Mouse (Mus musculus) neural tube, embryonic 13.5 days (tissue): ENCODE measurements around the gene Tmem141. TPM values are rescaled to one million over a fixed set of nuclear protein-coding genes. Genes with fewer than 3 reads are reported as not detected.

Source experiments
- ATAC-seq: fragments of 200-750 bp; cut with Nextera tagmentation; 2 replicates; pipeline ENCODE4 v1.8.0; 2017; ENCODE audit warnings: low read depth, mild to moderate bottlenecking, moderate TSS enrichment, moderate library complexity
- H3K27ac ChIP-seq: fragments of 300-500 bp; sonication (generic); replicated peaks from 2 replicates; pipeline ENCODE4 v1.5.1; 2015; ENCODE audit warnings: moderate library complexity, mild to moderate bottlenecking, inconsistent platforms
- H3K27me3 ChIP-seq: fragments of 300-500 bp; sonication (generic); 2 replicates; pipeline ENCODE4 v1.6.1; 2015; ENCODE audit warnings: mild to moderate bottlenecking, inconsistent platforms
- H3K36me3 ChIP-seq: fragments of 300-500 bp; sonication (generic); 2 replicates; pipeline ENCODE4 v1.6.1; 2015; ENCODE audit warnings: mild to moderate bottlenecking, inconsistent platforms
- H3K4me1 ChIP-seq: fragments of 300-500 bp; sonication (generic); replicated peaks from 2 replicates; pipeline ENCODE4 v1.6.1; 2015; ENCODE audit warnings: inconsistent platforms
- H3K4me2 ChIP-seq: fragments of 300-500 bp; sonication (generic); 2 replicates; pipeline ENCODE4 v1.6.1; 2015; ENCODE audit warnings: inconsistent platforms, mild to moderate bottlenecking, moderate library complexity
- H3K4me3 ChIP-seq: fragments of 300-500 bp; sonication (generic); 2 replicates; pipeline ENCODE4 v1.5.1; 2015; ENCODE audit warnings: mild to moderate bottlenecking, inconsistent platforms
- H3K9ac ChIP-seq: fragments of 300-500 bp; sonication (generic); 2 replicates; pipeline ENCODE4 v1.6.1; 2015; ENCODE audit warnings: moderate library complexity, mild to moderate bottlenecking, inconsistent platforms
- H3K9me3 ChIP-seq: fragments of 300-500 bp; sonication (generic); 2 replicates; pipeline ENCODE4 v1.6.1; 2016; ENCODE audit warnings: inconsistent platforms
- WGBS: fragments of 180-500 bp; shearing (Covaris S2); methylation state at CpG from one replicate; pipeline ENCODE4 v1.1.7; 2015; 5-methylcytosine and 5-hydroxymethylcytosine counted together
- polyA plus RNA-seq: library from polyadenylated mRNA; unstranded; fragments of >200 nt; fragmentation: Nextera tagmentation; extraction: Ambion mirVana; gene quantifications from 2 replicates; pipeline ENCODE4 v1.2.1, GENCODE M21; 2015

Gene Tmem141
- polyA plus RNA-seq, 1 experiment from 2014 or later, result 41.2 TPM

- no peak overlapping the region for H3K4me3 ChIP-seq
- no peak overlapping the region for H3K9ac ChIP-seq
- no peaks in the 10 kb centered on the region for H3K27me3 ChIP-seq
- no peaks in the 10 kb centered on the region for H3K36me3 ChIP-seq
- no peaks in the 10 kb centered on the region for H3K9me3 ChIP-seq
- H3K4me1 ChIP-seq, result no peaks in the 10 kb centered on the region
- no peak overlapping the region for H3K4me2 ChIP-seq
- WGBS, result 50% methylated on average over 1 of the region's 1 CpGs
- no peak overlapping the region for H3K27ac ChIP-seq
- no peak for ATAC-seq
Observed at GRCm38 (mm10) chr2:25634046-25634445, 12.2 kb upstream of the Tmem141 start.

DNA sequence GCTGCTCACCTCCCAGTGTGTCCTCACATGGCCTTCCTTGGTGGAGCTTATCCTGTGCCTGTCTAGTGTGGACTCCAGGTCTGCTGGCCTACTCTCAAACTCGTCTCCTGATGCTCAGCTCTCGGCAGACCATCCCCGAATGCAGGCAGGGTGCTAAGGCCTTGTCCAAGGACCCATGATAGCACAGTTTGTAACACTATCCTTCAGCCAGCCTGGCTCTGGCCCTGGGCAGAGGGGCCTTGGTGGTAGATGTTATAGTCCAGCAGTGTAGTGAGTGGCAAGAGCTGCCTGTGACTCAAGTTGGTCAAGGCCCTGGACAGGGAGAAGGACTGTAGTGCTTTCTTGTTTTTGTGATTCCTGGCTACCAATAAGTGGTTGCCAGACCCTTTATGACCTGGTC, 11.8 kb upstream of the Tmem141 start:
- Histone ChIP-seq H3K4me2 (no peak overlapping the region), H3K27me3 (no peaks in the 10 kb centered on the region), H3K27ac (no peak overlapping the region), H3K9me3 (no peaks in the 10 kb centered on the region), H3K4me1 (no peaks in the 10 kb centered on the region), H3K9ac (no peak overlapping the region), H3K4me3 (no peak overlapping the region), H3K36me3 (no peaks in the 10 kb centered on the region)
- whole genome bisulfite sequencing, result 82% methylated on average over 3 of the region's 3 CpGs
- no peak for ATAC-seq

GRCm38 (mm10) chr2:25628738-25629137, 6.9 kb upstream of the Tmem141 start:
- no peaks in the 10 kb centered on the region for H3K9me3 ChIP-seq
- H3K4me1 ChIP-seq, result no peaks in the 10 kb centered on the region
- H3K27me3 ChIP-seq, result no peaks in the 10 kb centered on the region
- WGBS, result 40% methylated on average over 4 of the region's 4 CpGs
- no peak overlapping the region for H3K4me3 ChIP-seq
- H3K36me3 ChIP-seq, result no peaks in the 10 kb centered on the region
- ATAC-seq, result no peak
- no peak overlapping the region for H3K27ac ChIP-seq
- H3K4me2 ChIP-seq, result no peak overlapping the region
- H3K9ac ChIP-seq, result no peak overlapping the region

GRCm38 (mm10) chr2:25627811-25628210, 6.0 kb upstream of the Tmem141 start, which contains the start of gene Fcna:
TSS of gene Fcna (minus strand) at chr2:25628030.
- Histone ChIP-seq H3K27ac (no peak within 1 kb of the TSS), H3K4me3 (no peak within 1 kb of the TSS), H3K4me1 (no peaks in the 10 kb centered on the region), H3K27me3 (no peaks in the 10 kb centered on the region), H3K36me3 (no peaks in the 10 kb centered on the region), H3K4me2 (no peak within 1 kb of the TSS), H3K9me3 (no peaks in the 10 kb centered on the region), H3K9ac (no peak within 1 kb of the TSS)
- ATAC-seq, result no peak
- WGBS, result 80% methylated on average over 6 of the region's 6 CpGs

DNA sequence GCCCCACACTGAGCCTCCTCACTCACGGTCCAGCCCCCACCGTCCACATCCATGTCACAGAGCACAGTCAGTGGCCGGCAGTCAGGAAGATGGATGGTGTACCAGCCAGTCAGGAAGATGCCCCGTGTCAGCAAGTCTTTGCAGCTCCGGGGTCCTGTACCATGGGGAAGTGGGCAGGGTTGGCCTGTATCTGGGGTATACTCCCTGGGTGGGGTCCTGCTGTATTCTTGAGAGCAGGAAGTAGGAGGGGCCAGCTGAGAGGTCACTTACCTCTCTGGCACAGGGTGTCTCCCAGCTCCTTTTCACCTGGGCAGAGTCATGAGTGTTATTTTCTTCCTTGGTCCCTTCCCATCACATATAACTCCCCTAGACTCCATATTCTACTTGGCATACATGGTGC, 4.2 kb upstream of the Tmem141 start:
- H3K9ac ChIP-seq, result no peak overlapping the region

GRCm38 (mm10) chr2:25620852-25621228, 965 bp downstream of the Tmem141 start:
- WGBS, result 90% methylated on average over 4 of the region's 4 CpGs
- peak overlapping the region; percentile 54; the same call in 1 of the 2 replicates for H3K4me3 ChIP-seq
- H3K27me3 ChIP-seq, result peaks cover 30% of the 10 kb centered on the region
- H3K9me3 ChIP-seq, result no peaks in the 10 kb centered on the region
- H3K27ac ChIP-seq, result no peak overlapping the region
- peak overlapping the region; percentile 84; the same call in 1 of the 2 replicates for H3K4me2 ChIP-seq
- 0 out of 2 replicates have a peak overlapping the region, but pooled peaks have one; percentile 80 for H3K9ac ChIP-seq
- ATAC-seq, result no peak
- no peaks in the 10 kb centered on the region for H3K36me3 ChIP-seq
- H3K4me1 ChIP-seq, result peaks cover 23% of the 10 kb centered on the region

More for the DNA sequence above, 4.2 kb upstream of the Tmem141 start:
- H3K27me3 ChIP-seq, result no peaks in the 10 kb centered on the region
- H3K9me3 ChIP-seq, result no peaks in the 10 kb centered on the region
- WGBS, result 65% methylated on average over 5 of the region's 5 CpGs
- H3K4me1 ChIP-seq, result peaks cover 13% of the 10 kb centered on the region
- no peak overlapping the region for H3K27ac ChIP-seq
- no peaks in the 10 kb centered on the region for H3K36me3 ChIP-seq
- H3K4me3 ChIP-seq, result no peak overlapping the region
- ATAC-seq, result no peak
- H3K4me2 ChIP-seq, result no peak overlapping the region

- Histone ChIP-seq H3K4me3 (no peak overlapping the region), H3K27ac (no peak overlapping the region), H3K27me3 (peaks cover 35% of the 10 kb centered on the region), H3K9ac (no peak overlapping the region), H3K4me2 (no peak overlapping the region), H3K4me1 (peaks cover 23% of the 10 kb centered on the region), H3K9me3 (no peaks in the 10 kb centered on the region), H3K36me3 (no peaks in the 10 kb centered on the region)
- no peak for ATAC-seq
- WGBS, result 88% methylated on average over 6 of the region's 6 CpGs
Observed at GRCm38 (mm10) chr2:25620386-25620785, 1.4 kb downstream of the Tmem141 start.

DNA sequence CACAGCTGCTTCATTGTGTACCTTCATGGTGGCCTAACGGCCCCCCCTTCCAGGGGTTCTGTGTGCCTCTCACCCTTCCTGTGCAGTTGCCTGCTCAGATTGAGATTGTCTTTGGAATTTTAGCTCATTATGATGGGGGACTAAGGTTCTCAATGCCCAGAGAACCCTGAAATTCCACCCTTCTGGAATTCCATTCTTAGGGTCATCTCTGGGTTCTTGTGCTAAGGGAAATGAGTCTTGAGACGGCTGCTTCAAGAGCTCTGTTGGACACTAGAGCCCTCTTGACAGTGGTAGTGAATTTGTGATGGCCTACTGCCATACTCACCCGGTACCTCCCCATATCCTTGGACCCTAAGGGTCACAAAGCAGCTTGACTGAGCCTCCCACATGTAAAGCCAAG, 4.2 kb downstream of the Tmem141 start, which contains the start of gene Ccdc183:
Gene Ccdc183, minus strand, starts transcription at position 101 of the 400 bp plus-strand sequence.
- H3K27me3 ChIP-seq, result peaks cover 52% of the 10 kb centered on the region
- WGBS, result 81% methylated on average over 3 of the region's 3 CpGs
- no peaks in the 10 kb centered on the region for H3K9me3 ChIP-seq
- no peak within 1 kb of the TSS for H3K4me2 ChIP-seq
- H3K9ac ChIP-seq, result no peak within 1 kb of the TSS
- peaks cover 23% of the 10 kb centered on the region for H3K4me1 ChIP-seq
- no peak within 1 kb of the TSS for H3K4me3 ChIP-seq
- ATAC-seq, result no peak
- H3K36me3 ChIP-seq, result no peaks in the 10 kb centered on the region
- H3K27ac ChIP-seq, result no peak within 1 kb of the TSS

- ATAC-seq, result no peak
- H3K36me3 ChIP-seq, result no peaks in the 10 kb centered on the region
- H3K27me3 ChIP-seq, result peaks cover 61% of the 10 kb centered on the region
- peaks cover 14% of the 10 kb centered on the region for H3K4me1 ChIP-seq
- H3K9me3 ChIP-seq, result no peaks in the 10 kb centered on the region
- no peak overlapping the region for H3K27ac ChIP-seq
- no peak overlapping the region for H3K4me2 ChIP-seq
- H3K4me3 ChIP-seq, result no peak overlapping the region
- H3K9ac ChIP-seq, result no peak overlapping the region
- WGBS, result 23% methylated on average over 22 of the region's 22 CpGs
Observed at GRCm38 (mm10) chr2:25616398-25616797, 5.4 kb downstream of the Tmem141 start.

GRCm38 (mm10) chr2:25608671-25609070, 13.1 kb downstream of the Tmem141 start:
- Histone ChIP-seq H3K36me3 (no peaks in the 10 kb centered on the region), H3K27ac (peak overlapping the region; percentile 94), H3K27me3 (peaks cover 22% of the 10 kb centered on the region; the same call in 1 of the 2 replicates), H3K4me3 (peak overlapping the region; percentile 74), H3K4me2 (peak overlapping the region; percentile 67), H3K4me1 (peaks cover 26% of the 10 kb centered on the region), H3K9me3 (no peaks in the 10 kb centered on the region), H3K9ac (peak overlapping the region; percentile 35; the same call in 1 of the 2 replicates)
- peak; percentile 15; the same call in 1 of the 2 replicates for ATAC-seq
- 69% methylated on average over 10 of the region's 10 CpGs for WGBS

- Histone ChIP-seq H3K4me2 (peak within 1 kb of the TSS; percentile 67), H3K27ac (peak within 1 kb of the TSS; percentile 94)
- WGBS, result under 1% methylated on average over 75 of the region's 80 CpGs
Observed at GRCm38 (mm10) chr2:25607761-25608622, 13.8 kb downstream of the Tmem141 start, which contains the start of gene Rabl6. TSS of gene Rabl6 (minus strand) at chr2:25608521.

DNA sequence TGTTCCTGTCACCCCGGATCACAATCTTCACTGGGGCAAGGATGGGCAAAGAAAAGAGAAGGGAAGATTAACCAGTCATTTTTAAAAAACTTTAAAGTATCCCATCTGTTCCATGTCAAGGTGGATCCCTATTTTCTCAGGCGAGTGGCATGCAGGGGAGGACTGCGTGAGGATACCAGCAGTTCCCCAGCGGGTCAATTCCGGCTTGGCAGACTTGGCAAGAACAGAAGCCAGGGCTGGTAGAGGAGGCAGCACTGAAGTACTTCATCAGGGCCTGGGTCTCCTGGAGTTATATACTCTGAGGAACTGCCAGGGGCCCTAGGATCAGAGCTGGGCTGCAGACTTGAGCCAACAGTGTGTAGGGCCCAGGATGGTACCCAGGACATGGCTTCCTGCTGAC, 19.3 kb downstream of the Tmem141 start:
- H3K27me3 ChIP-seq, result no peaks in the 10 kb centered on the region
- peaks cover 16% of the 10 kb centered on the region for H3K4me1 ChIP-seq
- no peak for ATAC-seq
- 98% methylated on average over 5 of the region's 5 CpGs for WGBS
- no peak overlapping the region for H3K4me3 ChIP-seq
- H3K9ac ChIP-seq, result no peak overlapping the region
- H3K4me2 ChIP-seq, result no peak overlapping the region
- no peaks in the 10 kb centered on the region for H3K9me3 ChIP-seq
- H3K36me3 ChIP-seq, result peaks cover 54% of the 10 kb centered on the region
- H3K27ac ChIP-seq, result no peak overlapping the region

More at GRCm38 (mm10) chr2:25607761-25608622, 13.8 kb downstream of the Tmem141 start, which contains the start of gene Rabl6:
- H3K9me3 ChIP-seq, result no peaks in the 10 kb centered on the region
- H3K36me3 ChIP-seq, result no peaks in the 10 kb centered on the region
- H3K4me3 ChIP-seq, result peak within 1 kb of the TSS; percentile 74
- peaks cover 21% of the 10 kb centered on the region; the same call in 1 of the 2 replicates for H3K27me3 ChIP-seq
- peaks cover 26% of the 10 kb centered on the region for H3K4me1 ChIP-seq
- peak within 1 kb of the TSS; percentile 98 for H3K9ac ChIP-seq
- peak; percentile 92 for ATAC-seq
